In genomic region chr3:97337306-97337705, GRCm38 (mm10) we compare ENCODE assay signal across 8 mouse cellular contexts. TPM values are rescaled to one million over a fixed set of nuclear protein-coding genes. Genes with fewer than 3 reads are reported as not detected.
A peak's percentile ranks its signal among the peaks of the same experiment; 100 is the strongest.
DNase-seq lines count a peak whose midpoint lies in the region; ATAC-seq and TF ChIP-seq lines count a peak whose summit lies in the region.

No protein-coding gene starts in this region.

- WGBS in heart, embryonic 14.5 days, result 4% methylated on average over 11 of the region's 11 CpGs
- WGBS in stomach, postnatal 0 days, result 14% methylated on average over 11 of the region's 11 CpGs

- no peak for TF ChIP-seq EP300 in stomach, postnatal 0 days (optimal IDR thresholded peaks at IDR 0.05)

- DNase-seq in embryo, embryonic 11 days, result peak; percentile 31
- DNase-seq in embryo, embryonic 9.5 days (ENCODE audit: extremely low spot score), result no peak
- DNase-seq in left cerebral cortex, postnatal 36 days (ENCODE audit: low spot score in 2 of 2), result peak; percentile 31 to 49
- peak; percentile 70 for DNase-seq in stomach, postnatal 0 days (ENCODE audit: low spot score)
- no peak for DNase-seq in spleen, adult 12 weeks (ENCODE audit: low spot score)

- ATAC-seq in heart, embryonic 14.5 days (ENCODE audit: insufficient number of reproducible peaks, insufficient read depth, low FRiP score, low read depth), result peak; percentile 14; the same call in 1 of the 2 replicates
- ATAC-seq in stomach, postnatal 0 days (ENCODE audit: low FRiP score, low TSS enrichment), result peak; percentile 61
- no peak for ATAC-seq in erythroblast, adult 5-6 weeks (replicated peaks; ENCODE audit: low FRiP score, poor library complexity, severe bottlenecking)

- peaks cover 26% of the 10 kb centered on the region for H3K4me1 ChIP-seq in E14TG2a.4 (replicated peaks; ENCODE audit: low read depth, low read length)
- H3K4me1 ChIP-seq in heart, embryonic 14.5 days (ENCODE audit: control insufficient read depth in 2 of 2, insufficient read depth in 2 of 2, low read length in 2 of 2), result peaks cover 8 to 18% of the 10 kb centered on the region in 2 experiments
- no peaks in the 10 kb centered on the region; the same call in 1 of the 2 replicates for H3K4me1 ChIP-seq in stomach, postnatal 0 days (replicated peaks; ENCODE audit: control insufficient read depth, insufficient read depth)

- H3K27me3 ChIP-seq in E14TG2a.4 (ENCODE audit: insufficient read depth, low read length), result peaks cover 9% of the 10 kb centered on the region
- no peaks in the 10 kb centered on the region for H3K27me3 ChIP-seq in heart, embryonic 14.5 days (ENCODE audit: control insufficient read depth, insufficient read depth, low read length)
- no peaks in the 10 kb centered on the region for H3K27me3 ChIP-seq in stomach, postnatal 0 days (ENCODE audit: control insufficient read depth, insufficient read depth, low read length)

- no peak for TF ChIP-seq CTCF in E14TG2a.4 (conservative IDR thresholded peaks at IDR 0.05; ENCODE audit: low read length)
- TF ChIP-seq CTCF in stomach, postnatal 0 days (IDR thresholded peaks at IDR 0.05; ENCODE audit: low read depth), result no peak

- H3K4me2 ChIP-seq in heart, embryonic 14.5 days (ENCODE audit: low read length), result peak overlapping the region; percentile 59
- H3K4me2 ChIP-seq in stomach, postnatal 0 days (replicated peaks; ENCODE audit: low read depth), result peak overlapping the region; percentile 27; the same call in 1 of the 2 replicates

- no peak overlapping the region for H3K27ac ChIP-seq in heart, embryonic 14.5 days (replicated peaks in 1 of 2; ENCODE audit: control insufficient read depth in 1 of 2, insufficient read depth in 1 of 2, low read depth in 2 of 2, low read length in 2 of 2)
- H3K27ac ChIP-seq in stomach, postnatal 0 days (replicated peaks), result no peak overlapping the region

- intact Hi-C loops in left cerebral cortex, postnatal 36 days (cut with DNase I), result loop anchor here (5.0 kb wide), 3 partner anchors 40 to 250 kb away; partner anchors contain the start of gene Bcl9

- H3K36me3 ChIP-seq in E14TG2a.4 (ENCODE audit: insufficient read depth, low read length), result no peaks in the 10 kb centered on the region
- H3K36me3 ChIP-seq in heart, embryonic 14.5 days (ENCODE audit: control insufficient read depth, insufficient read depth, low read length), result no peaks in the 10 kb centered on the region
- H3K36me3 ChIP-seq in stomach, postnatal 0 days (ENCODE audit: control insufficient read depth, insufficient read depth, low read length), result no peaks in the 10 kb centered on the region

- no peaks in the 10 kb centered on the region for H3K9me3 ChIP-seq in E14TG2a.4 (ENCODE audit: low read length)
- H3K9me3 ChIP-seq in heart, embryonic 14.5 days (ENCODE audit: control insufficient read depth, low read length), result no peaks in the 10 kb centered on the region
- H3K9me3 ChIP-seq in stomach, postnatal 0 days (ENCODE audit: control insufficient read depth, low read length), result no peaks in the 10 kb centered on the region

- no peak overlapping the region for H3K9ac ChIP-seq in heart, embryonic 14.5 days (ENCODE audit: low read length)
- H3K9ac ChIP-seq in stomach, postnatal 0 days (ENCODE audit: low read length), result no peak overlapping the region

- peak overlapping the region; percentile 32; the same call in 1 of the 2 replicates for H3K4me3 ChIP-seq in E14TG2a.4 (replicated peaks; ENCODE audit: low read length)
- H3K4me3 ChIP-seq in heart, embryonic 14.5 days (ENCODE audit: control insufficient read depth in 1 of 2, insufficient read depth in 1 of 2, low read depth in 1 of 2, low read length in 2 of 2), result peak overlapping the region in 1 of 2 experiments; percentile 11; a peak in 2 of 4 replicates
- no peak overlapping the region for H3K4me3 ChIP-seq in stomach, postnatal 0 days (ENCODE audit: low read depth, low read length)

RNA-seq across cellular contexts. Expression of gene Bcl9, which starts 39.6 kb away (rescaled TPM):
- polyA plus RNA-seq in heart, embryonic 14.5 days (2014; fragmentation: Nextera tagmentation; extraction: Ambion mirVana), result 30.5 and 32.1 TPM in 2 replicates
- total RNA-seq in left cerebral cortex, postnatal 36 days (2021), result 10 to 100 TPM; 42.2 to 53.0 TPM
- 19.2 and 20.2 TPM in 2 replicates for polyA plus RNA-seq in stomach, postnatal 0 days (2015; fragmentation: Nextera tagmentation; extraction: Ambion mirVana)
- 2.3 and 3.7 TPM in 2 replicates for total RNA-seq in erythroblast, adult 5-6 weeks (2015; ENCODE audit: low replicate concordance)
- total RNA-seq in erythroblast, adult 5-6 weeks (2017; ENCODE audit: low replicate concordance), result 0.77 and 0.84 TPM in 2 replicates

Comparison
In these comparisons a context has a peak if more than half of its experiments do, and no peak if none do; other contexts are left out.
1. DNase-seq: peak in embryo, embryonic 11 days (single experiment), left cerebral cortex, postnatal 36 days (2 of 2) and stomach, postnatal 0 days (single experiment); none in embryo, embryonic 9.5 days (single experiment) and spleen, adult 12 weeks (single experiment).
2. RNA of gene Bcl9, which starts 39.6 kb away (total RNA-seq): 42.2 to 53.0 TPM in left cerebral cortex, postnatal 36 days; 0.77 to 3.7 TPM in erythroblast, adult 5-6 weeks; every median in the first group is over 4 times any median in the second.